Mouse (Mus musculus): ENCODE measurements around the gene Dlgap4.

GRCm38 (mm10) chr2:156717320-156718281 is 104.1 kb downstream of the Dlgap4 start:
- TF ChIP-seq POLR2A (IDR thresholded peaks at IDR 0.05; ENCODE audit: borderline replicate concordance, low read depth, low read length): no peak
- no peak for TF ChIP-seq CTCF (IDR thresholded peaks at IDR 0.05; ENCODE audit: low read depth, low read length)
